Mouse (Mus musculus) Muller cell, postnatal 12 days (primary cell): ENCODE data around the gene Tec.
"Not testable (repeated sequence)": the region's sequence is repeated elsewhere in the genome, so short reads cannot be mapped to it uniquely, and the experiment has no call there.

Experiments used
- DNase-seq: peaks from one replicate; pipeline ENCODE4 v3.0.0-alpha.2; 2015; ENCODE audit errors: inconsistent ontology term

The Tec gene

DNA sequence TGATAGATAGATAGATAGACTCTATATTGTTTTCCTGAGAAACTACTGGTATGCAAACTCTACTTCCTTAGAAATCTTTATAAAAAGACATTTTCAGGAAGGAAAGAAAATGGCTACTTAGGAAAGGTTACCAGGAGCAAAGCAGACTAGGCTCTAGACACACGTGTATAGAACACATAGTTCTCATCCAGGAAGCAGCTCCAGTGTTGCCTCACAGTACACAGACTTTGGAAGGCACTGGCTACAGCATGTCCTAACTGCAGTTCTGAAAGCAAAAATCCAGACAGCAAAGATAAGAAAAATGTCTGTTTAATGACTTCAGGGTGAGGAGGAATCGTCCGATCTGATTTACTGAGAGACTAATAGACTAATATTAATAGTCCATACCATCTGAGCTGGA, 41.8 kb downstream of the Tec start:
- no peak for DNase-seq

DNA sequence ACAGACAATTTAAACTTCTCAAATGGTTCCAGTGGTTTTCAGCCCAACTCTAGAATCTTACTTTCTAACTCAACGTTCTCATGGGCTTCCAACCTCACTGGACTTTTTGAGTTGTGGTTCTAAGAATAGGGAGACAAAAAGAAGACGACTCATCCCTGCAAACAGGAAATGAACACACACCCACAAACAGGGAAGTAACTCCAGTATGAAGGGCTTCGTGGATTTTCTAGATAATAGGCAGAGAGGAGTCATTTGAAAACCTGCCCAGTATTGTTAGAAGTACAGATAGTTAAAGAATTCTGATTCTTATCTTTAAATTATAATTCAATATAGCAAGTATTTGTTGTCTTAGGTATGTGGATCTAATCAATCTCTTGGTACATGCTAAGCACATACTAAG, 47.6 kb downstream of the Tec start:
- DNase-seq = peak; percentile 31

DNA sequence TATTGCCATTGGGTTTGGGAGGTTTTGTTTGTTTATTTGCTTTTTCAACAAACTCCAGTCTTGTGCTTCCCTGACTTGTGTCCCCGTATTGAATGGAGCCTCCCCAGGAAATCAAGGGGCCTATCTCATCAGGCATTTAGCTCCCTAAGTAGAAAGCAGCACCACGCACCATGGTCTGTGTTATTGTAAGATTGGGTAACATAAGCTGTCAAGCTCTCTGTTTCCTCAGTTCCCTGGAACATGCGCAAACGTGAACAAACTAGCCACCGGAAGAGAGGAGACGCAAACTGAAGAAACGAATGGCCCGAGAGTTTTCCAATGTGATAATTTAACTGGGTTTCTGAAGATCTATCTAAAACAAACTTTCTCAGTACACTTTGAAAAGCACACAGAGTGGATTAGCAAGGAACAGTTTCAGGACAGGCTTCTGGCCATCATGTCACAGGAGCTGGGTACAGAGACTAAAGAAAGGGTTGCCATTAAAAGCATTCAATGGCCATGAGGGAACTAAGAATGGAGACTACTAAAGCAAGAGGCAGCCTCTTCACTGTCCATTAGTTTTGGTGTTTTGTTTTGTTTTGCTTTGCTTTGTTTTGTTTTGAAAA, 48.1 kb downstream of the Tec start:
- no peak for DNase-seq

DNA sequence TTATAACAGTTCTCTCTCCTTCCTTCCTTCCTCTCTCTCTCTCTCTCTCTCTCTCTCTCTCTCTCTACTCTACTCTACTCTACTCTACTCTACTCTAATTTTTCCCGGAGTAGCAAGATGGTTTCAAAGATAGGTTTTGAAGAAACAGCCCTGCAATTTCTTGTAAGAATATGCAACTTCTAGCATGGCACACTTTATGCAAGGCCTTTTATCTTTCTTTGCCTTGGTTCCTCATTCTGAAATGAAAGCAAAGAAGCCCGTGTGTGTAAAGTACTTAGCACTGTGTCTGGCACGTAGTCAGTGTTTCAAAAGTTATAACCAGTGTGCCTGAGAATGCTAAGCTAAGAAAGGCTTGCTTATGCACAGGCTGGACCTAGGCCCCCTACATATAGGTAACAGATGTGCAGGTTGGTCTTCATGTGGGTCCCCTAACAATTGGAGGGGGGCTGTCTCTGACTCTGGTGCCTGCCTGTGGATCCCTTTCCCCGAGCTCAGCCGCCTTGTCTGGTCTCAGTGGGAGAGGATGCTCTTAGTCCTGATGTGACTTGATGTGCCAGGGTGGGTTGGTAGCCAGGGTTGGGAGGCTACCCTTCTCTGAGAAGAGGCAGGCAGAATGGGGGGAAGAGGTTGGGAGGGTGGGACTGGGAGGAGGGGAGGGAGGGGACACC, 49.6 kb downstream of the Tec start:
- DNase-seq = no peak

DNA sequence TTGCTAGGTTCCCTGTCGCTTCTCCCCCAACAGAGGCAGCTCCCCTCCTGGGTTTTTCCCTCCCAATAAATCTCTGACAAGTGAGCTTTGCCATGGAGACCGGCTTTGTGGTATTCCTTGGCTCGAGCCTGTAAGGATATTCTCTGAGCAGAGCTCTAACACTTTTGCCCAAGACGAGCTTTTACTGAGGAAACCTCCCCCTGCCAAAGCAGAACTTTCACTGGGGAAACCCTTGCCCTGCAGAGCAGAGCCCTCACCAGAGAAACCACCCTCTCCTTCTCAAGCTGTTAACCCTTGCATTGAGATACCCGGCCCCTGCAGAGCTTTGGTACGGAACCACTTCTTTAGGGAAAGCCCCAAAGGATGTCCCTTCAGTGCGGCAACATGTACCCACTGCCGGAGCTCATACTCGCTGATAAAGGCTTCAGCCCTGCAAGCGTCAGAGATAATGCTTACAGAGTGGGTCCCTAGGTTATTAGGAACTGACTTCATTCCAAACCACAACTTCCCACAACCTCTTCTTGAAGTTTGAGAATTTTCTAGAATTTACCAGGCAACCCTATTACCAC, 50.7 kb downstream of the Tec start:
- no peak for DNase-seq

DNA sequence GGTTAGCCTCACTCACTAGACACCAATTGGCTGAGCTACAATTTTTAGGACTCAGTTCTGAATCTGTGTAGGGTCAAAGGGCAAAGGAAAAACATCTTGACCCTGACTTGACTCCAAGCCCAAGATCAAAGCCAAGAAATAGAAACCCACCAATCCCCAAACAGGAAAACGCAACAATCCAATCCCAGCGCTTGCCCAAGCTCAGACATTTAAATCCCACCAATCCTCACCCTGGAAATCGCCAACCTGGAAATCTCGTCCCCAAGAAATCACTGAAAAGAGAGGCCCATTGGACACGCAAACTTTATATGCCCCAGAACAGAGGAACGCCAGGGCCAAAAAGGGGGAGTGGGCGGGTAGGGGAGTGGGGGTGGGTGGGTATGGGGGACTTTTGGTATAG, 51.3 kb downstream of the Tec start:
- DNase-seq = not testable (repeated sequence)

DNA sequence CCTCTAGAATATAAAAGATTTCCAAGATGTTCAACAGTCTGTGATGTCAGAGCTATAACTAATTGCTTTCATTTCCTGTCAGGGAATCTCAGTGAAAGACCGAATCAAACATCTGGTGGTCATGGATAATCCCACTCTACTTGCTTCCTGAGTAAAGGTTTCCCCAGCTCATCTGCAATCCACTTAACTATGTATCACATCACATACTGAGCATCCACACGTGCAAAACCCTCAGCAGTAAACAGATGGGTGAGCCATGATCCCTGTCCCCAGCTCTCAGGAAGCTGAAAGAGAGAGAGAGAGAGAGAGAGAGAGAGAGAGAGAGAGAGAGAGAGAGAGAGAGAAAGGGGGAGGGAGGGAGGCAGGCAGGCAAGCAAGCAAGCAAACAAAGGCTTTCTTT, 51.8 kb downstream of the Tec start:
- DNase-seq = no peak

DNA sequence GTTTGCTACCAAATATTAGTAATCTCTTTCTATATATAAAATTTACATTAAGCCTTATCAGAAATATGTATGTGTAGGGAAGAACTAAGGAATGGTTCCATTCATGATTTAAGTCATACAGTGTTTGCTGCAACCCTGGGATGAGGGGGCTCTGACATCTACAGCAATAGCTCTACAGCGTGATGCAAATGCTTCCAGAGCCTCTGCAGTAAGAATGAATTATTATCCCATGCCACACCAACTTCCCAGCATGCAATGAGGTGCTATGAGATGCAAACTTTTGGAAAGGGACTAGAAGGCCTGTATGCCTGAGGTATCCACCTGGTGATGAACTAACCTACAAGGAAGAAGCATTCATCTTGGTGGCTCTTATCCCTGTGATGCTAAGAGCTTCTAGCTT, 52.2 kb downstream of the Tec start:
- DNase-seq = no peak

DNA sequence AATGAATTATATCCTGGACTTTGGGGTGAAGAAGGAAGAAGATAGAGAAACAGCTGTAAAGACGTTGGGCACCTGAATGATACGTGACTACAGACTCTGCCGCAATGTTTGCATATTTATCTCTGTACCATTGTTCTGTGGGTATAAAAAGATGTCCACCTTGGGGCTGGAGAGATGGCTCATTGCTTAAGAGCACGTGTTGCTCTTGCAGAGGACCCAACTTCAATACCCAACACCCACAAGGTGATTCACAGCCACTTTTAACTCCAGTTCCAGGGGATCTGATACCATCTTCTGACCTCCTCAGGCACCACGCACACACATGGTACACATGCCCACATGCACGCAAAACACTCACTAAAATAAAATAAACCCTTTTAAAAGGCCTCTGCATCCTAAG, 52.9 kb downstream of the Tec start:
- no peak for DNase-seq

DNA sequence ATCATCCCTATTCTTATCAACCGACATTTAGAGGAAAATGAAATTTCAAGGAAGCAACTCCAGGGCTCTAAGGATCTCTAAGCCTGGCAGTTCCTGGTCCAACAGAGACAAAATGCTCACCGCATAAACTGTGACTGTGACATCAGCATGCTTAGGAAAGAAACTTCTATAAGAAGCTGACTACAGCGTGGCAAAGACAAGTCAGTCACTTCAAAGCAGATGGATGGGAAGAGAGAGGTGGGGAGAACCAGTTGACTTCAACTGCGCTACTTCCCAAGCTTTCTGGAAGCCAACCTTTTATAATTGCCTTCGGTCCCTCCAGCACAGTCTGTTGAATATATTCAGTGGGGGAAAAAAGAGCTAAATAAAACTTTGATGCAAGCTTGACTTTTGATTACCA, 54.2 kb downstream of the Tec start:
- DNase-seq = no peak

DNA sequence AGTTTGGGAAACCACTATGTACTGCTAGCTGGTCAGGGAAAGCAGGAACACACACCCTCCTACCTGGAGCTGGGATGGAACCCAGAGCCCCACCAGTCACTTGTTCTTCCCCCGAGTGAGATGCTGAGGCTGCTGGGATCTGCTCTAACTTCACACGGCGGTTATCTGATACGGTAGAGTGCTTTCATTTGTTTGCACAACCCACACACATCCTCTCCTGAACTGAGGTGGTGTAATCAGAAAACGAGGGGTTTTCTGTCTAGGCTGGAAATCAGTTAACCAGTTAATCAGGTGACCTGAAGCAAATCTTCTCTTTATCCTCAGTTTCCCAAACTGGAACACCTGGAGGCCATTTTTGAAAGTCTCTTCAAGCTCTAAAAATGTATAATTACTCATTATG, 55.4 kb downstream of the Tec start:
- no peak for DNase-seq

DNA sequence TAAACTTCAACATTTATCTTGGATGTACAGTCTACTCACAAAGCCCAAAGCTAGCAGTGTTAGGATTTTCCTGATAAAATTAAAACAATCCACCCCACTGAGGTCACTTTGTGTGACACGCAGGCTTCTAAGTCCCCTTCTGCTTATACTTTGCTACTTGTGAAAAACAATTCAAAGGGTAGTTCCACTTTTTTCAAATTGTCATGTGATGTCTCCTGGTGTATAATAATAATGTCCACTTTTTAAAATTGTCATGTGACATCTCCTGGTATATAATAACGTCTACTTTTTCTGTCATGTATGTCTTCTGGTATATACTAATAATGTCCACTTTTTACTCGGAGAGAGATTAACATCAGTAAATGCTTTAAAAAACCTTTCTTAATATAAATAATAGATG, 56.0 kb downstream of the Tec start:
- no peak for DNase-seq

DNA sequence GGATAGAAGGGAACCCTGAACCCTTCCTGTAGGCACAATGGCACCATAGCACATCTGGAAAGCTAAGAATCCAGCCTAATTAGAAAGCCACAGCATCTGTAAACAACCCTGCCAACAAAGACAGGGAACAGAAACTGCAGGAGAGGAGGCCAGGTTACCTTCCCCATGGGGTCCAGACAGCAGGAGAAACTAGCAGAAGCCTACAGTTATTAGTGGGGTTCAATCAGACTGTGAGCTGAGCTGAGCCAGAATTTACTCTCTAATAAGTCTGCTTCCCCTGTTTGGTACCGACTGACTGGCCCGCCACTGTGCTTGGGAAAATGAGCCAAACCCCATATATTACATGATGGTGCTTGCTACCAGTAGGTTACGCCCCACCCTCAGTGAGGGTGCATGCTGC, 56.9 kb downstream of the Tec start:
- no peak for DNase-seq

DNA sequence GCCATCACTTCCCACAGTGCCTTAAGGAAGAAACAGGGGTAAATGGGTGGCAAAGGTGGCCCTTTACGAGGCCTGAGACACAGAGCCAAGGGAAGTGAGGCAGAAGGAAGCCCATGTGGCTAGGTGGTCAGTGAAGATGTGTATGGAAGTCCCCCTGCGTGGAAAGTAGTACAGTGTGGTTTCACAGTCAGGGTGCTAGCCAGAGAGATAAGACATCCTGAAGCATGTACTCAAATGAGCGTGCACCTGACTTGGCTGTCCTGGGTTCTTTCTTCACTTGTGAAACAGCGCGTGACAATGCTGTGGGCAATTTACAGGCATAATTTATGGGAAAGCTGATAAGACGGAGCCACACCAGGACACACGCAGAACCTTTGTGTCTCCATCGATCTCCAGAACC, 57.3 kb downstream of the Tec start:
- no peak for DNase-seq

DNA sequence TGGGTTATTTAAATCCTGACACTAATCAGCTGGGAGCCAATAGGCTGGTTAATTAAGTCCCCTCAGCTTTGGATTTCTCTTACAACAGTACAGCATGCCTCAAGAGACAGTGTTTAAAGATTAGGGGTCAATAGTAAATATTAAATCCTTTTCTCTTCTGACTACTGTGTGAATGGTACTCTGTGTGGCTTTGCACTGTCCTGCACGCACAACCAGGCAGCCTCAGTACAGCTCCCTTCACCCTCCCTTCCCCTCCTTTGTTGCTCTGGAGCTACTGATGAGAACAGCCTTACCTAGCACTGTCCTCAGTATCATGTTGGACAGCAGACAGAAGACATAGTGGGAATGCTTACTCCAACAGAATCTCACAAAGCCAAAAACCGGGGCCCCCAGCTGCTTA, 58.8 kb downstream of the Tec start:
- no peak for DNase-seq

DNA sequence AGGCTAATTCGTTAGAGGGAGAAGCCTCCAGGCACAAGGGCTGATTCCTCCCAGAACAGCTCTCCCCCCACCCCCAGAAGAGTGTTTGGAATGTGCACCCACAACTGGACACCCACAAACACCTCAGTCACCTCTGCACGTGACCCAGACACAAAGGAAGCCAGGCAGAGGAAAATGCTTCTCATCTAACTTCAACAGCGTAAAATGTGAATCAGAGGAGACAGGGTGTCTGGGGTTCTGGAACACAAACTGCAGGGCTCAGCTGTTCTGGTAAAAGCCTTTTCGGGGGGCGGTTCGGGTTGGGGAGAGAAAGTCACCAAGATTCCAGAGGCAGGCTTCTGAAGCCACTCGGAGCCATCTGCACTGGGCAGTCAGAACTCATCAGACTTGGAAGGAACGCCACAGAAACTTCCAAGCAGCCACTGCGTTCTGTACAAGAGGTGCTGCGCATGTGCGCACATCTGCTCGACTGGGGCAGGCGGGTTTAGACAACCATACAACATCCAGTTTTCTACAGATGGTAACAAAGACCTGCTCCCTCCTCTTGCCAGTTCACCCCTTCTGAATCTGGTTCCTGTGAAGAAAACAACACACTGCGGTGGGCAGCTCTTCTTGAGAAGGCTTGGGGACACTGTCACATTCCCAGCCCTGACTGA, 59.7 kb downstream of the Tec start:
- DNase-seq = peak; percentile 64

DNA sequence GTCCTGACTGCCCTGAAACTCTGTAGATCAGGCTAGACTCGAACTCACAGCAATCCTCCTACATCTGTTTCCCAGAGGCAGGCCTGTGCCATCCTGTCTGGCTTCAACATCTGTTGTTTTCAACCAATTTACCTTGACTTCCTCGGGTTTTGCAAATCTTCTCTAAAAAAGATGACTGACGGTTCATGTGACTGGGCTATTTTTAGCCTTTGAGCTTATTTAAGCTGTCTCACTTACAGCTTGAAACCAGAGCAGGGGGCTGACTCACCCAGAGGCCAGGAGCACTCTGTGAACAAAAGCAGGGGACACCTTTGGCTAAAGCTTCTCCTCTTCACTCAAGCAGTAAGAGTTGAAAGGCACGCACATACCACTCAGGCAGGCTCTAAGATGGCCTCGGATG, 65.4 kb downstream of the Tec start:
- DNase-seq = peak; percentile 19

DNA sequence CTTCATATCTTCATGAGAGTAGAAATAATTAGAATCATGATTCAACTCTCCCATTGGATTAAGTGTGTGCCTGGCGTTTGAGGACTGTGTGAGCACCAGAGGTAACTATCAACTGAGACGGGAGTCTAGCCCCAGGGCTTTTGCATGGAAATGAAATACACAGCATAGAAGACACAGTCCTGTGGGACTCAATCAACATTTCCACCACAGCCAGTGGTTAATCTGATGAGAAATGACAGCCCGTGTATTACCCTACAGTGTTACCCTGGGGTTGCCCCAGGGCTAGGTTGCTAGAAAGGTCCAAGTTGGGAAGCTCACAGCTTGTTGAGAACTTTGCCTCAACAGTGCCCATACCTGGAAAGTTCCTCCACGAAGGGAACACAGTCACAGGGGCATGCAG, 69.7 kb downstream of the Tec start:
- no peak for DNase-seq

DNA sequence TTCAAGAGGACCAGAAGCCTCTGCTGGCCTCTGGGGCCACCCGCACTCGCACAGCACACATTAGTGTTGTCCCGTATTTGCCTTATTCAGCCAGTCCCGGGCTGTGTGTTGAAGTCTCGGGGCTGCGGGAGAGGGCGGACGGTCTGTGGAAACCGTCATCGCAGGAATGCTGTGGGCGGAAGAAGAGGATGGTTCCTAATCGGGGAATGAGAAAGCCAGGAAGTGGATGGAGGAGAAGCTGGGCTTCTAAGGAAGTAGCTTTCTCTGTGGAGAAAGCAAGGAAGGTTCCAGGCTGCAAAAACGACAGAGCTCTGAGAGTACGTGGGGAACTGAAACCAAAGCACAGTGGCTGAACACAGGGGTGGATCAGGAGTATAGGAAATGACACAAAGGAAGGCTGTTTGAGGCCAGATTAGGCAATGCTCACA, 72.1 kb downstream of the Tec start:
- DNase-seq = peak; percentile 39

DNA sequence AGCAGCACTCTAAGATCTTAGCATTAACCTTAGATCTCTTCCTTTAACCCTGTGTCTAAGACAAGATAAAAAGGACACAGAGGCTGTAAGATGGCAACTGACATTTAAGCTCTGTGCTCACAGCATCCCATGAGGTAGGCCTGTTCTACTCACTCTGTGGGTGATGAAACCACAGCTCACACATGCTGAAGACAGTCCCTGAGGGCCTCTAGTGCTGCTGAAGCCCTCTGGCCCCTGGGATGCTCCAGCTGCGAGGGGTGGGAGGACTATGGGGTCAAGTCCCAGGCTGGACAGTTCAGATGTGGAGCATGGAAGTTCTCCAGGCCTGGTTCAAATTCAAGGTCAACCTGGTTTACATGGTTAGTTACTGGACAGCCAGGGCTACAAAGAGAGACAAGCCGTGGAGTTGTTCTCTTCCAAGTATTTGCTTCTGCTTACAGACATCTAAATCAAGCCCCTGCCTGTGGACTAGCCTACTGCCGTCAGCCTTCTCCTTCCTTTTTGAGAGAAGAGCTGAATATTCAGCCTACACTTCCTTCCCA, 74.9 kb downstream of the Tec start:
- DNase-seq = no peak

DNA sequence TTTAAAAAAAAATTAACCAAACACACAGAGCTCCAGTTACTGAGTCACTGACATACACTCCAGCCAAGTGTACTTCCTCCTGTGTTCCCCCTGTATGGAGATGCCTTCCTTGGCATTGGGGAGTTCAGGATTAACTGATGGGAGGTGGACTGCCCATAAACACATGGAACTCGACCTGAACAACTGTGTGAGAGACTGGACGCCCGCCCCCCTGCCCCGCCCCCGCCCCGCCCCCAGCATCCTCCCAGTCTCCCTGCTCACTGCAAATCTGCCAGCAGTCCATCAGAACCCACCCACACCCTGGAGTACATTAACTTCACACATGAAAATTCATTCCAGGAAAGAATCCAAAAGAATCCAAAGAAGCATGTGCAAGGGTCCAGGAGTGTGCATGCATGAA, 76.5 kb downstream of the Tec start:
- DNase-seq = no peak

DNA sequence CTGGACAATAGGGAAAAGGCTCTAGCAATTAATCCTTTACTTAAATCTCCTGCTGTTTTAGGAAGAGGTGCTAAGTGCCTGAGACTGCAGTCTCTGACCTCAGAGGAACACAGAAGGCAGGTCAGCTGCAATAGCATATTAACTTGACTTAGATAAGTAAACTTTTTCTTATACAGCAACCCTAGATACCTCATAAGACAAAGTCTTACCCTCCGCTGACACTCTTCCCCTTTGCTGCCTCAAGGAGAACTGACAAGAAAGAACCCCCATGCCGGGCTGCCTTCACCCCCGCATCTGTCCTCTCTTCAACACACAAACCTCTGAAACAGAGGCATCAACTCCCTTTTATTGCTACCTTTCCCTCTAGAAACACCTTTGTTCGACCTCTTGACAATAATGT, 76.9 kb downstream of the Tec start:
- DNase-seq = no peak

DNA sequence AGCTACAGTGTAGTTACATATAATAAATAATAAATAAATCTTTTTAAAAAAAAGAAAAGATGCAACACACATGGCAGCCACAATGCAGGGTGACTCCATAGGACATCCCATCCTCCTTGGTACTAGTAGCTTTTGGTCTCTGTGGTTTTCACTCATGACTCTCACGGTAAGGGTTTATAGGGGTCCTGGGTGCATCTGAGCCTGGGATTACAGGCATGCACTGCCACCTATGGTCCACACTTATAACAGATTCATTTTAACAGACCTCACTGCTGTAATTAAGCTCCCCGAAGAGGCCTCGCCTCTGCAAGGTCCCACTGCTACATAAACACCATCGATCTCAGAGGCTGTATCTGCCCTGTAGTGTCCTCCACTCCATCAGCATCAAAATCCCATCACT, 82.8 kb downstream of the Tec start:
- no peak for DNase-seq
